Mouse (Mus musculus) layer of hippocampus, adult 18-20 months (tissue): ENCODE results near the gene Olfr196. TPM values are rescaled to one million over a fixed set of nuclear protein-coding genes. Genes with fewer than 3 reads are reported as not detected.
"Not testable (repeated sequence)": the region's sequence is repeated elsewhere in the genome, so short reads cannot be mapped to it uniquely, and the experiment has no call there.

Experiments
- DNase-seq, 2 experiments: peaks; one replicate each; pipeline ENCODE4 v3.0.0; 2022; ENCODE audit warnings: low spot score in 2 of 2
- long read RNA-seq: library from polyadenylated mRNA; stranded (forward); transcript quantifications from one replicate; pipeline ENCODE4 v2.0.0, GENCODE M21; 2021
- total RNA-seq, 2 experiments: library from RNA; stranded (reverse); gene quantifications; 2 replicates each; pipeline ENCODE4 v1.2.3; 2021

Olfr196 gene
- total RNA-seq: not detected
- long read RNA-seq: 0 reads

GRCm38 (mm10) chr16:59170354-59170753 lies at the start of gene Olfr196:
Gene Olfr196 (minus strand): TSS chr16:59170454.
- no peak for DNase-seq

GRCm38 (mm10) chr16:59219667-59220066 lies 49.4 kb upstream of the Olfr196 start, which contains the start of gene Olfr199:
Gene Olfr199 (minus strand): TSS chr16:59219767.
- not testable (repeated sequence) for DNase-seq

DNA sequence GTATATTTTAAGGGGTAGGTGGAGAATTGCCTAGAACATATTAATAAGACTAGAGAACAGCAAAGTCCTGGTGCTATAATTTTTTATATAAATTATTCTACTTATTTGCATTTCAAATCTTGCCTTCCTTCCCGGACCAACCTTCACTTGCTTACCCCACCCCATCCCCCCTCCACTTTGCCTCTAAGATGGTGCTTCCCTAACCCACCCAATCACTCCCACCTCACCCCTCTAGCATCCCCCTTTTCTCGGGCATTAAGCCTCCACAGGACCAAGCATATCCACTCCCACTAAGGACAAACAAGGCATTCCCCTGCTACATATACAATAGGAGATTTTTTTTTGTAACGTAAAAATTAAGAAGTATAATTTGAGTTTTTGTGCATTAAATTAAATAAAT lies 47.6 kb upstream of the Olfr196 start:
- not testable (repeated sequence) for DNase-seq

- DNase-seq: not testable (repeated sequence)
These were observed 33.2 kb upstream of the Olfr196 start, which contains the start of gene Olfr198 for GRCm38 (mm10) chr16:59203433-59203832. Gene Olfr198 (minus strand): TSS chr16:59203533.

DNA sequence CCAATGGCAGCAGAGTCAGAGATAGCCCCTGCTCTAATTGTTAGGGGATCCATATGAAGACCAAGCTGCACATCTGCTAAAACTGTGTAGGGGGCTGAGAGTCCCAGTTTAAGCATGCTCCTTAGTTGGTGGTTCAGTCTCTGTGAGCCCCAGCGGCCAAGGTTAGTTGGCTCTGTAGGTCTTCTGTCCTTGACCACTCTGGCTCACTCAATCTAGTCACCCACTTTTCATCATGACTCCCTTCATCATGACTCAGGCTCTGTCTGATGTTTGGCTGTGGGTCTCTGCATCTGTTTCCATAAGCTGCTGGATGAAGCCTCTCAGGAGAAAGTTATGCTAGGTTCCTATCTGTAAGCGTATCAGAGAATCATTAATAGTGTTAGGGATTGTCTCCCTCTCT lies 18.3 kb downstream of the Olfr196 start:
- DNase-seq: no peak

DNA sequence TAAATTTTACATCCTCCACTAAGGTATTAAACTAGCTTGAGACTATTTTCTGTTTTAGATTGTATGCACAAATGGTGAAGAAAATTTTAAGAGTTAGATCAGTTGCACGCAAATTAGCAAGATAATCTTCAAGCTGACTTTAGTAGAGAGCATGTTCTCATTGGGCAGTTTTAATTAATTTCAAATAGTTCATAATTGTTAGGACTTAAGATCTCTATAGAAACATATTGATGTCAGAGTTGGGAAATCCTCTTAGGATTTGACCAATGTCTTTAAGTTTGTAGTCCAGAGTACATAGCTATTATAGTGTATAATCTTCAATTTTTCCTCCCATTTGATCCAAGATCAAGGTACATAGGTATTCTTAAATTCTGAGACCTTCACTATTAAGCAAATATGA lies 23.5 kb downstream of the Olfr196 start, which contains the start of gene Olfr195:
TSS of gene Olfr195 (plus strand) at position 301 of the 400 bp plus-strand sequence.
- no peak for DNase-seq

- no peak for DNase-seq
These were observed 29.1 kb downstream of the Olfr196 start for GRCm38 (mm10) chr16:59141105-59141504.

DNA sequence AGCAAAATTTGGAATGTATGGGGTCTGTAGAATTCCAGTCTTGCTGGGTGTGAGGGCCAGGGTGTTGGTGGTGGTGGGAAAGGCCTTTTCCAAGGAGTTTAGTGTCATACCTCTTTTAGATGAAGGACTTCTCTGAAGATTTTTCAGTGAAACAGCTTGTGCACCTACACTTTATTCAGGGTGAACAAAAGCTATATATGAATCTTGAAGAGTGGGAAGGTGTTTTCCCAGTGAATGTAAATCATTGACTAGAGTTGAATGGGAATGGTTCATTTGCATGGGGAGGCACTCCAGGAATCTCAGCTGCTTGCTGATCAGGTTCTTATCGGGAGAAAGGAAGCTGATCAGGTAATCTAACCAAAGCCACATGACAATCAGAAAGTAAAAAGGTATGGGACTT lies 39.5 kb downstream of the Olfr196 start:
- no peak for DNase-seq

DNA sequence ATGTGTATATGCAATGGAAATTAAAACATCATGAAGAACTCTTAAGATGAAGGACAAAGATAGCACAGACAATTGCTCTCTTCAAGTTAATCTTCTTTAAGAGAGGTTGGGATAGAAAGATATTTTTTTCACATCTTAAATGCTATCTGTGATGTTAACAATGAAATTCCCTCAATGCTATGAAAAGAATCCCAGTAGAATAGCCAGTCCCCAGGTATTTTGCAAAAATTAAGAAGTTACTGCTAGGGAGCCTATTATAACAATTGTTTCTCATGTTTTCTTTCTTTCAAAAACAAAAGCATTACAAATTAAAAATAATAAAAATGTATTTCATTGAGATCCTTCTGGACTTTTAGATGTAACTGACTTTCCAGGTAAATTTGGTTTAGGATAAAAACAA lies 49.3 kb downstream of the Olfr196 start, which contains the start of gene Olfr194:
TSS of gene Olfr194 (minus strand) at position 101 of the 400 bp plus-strand sequence.
- no peak for DNase-seq

Other genes starting within 250 kb of the Olfr196 start
- not detected for gene Olfr181, start 241.7 kb downstream of the Olfr196 start, total RNA-seq
- not detected for gene Olfr180, start 241.1 kb downstream of the Olfr196 start, total RNA-seq
- gene Olfr183, start 175.1 kb downstream of the Olfr196 start, total RNA-seq: not detected
- not detected for gene Olfr186, start 140.2 kb downstream of the Olfr196 start, total RNA-seq
- gene Olfr187, start 130.7 kb downstream of the Olfr196 start, total RNA-seq: not detected
- gene Olfr190, start 92.4 kb downstream of the Olfr196 start, total RNA-seq: not detected
- gene Olfr191, start 80.6 kb downstream of the Olfr196 start, total RNA-seq: not detected
- not detected for gene Olfr193, start 58.6 kb downstream of the Olfr196 start, total RNA-seq
- not detected for gene Olfr194, start 49.4 kb downstream of the Olfr196 start, total RNA-seq
- not detected for gene Olfr195, start 23.4 kb downstream of the Olfr196 start, total RNA-seq
- gene Olfr198, start 33.1 kb upstream of the Olfr196 start, total RNA-seq: not detected
- not detected for gene Olfr199, start 49.3 kb upstream of the Olfr196 start, total RNA-seq
- not detected for gene Olfr201, start 102.2 kb upstream of the Olfr196 start, total RNA-seq
- gene Olfr202, start 116.3 kb upstream of the Olfr196 start, total RNA-seq: not detected
- not detected for gene Olfr203, start 128.4 kb upstream of the Olfr196 start, total RNA-seq
- not detected for gene Olfr204, start 147.8 kb upstream of the Olfr196 start, total RNA-seq
- not detected for gene Olfr205, start 160.7 kb upstream of the Olfr196 start, total RNA-seq
- gene Olfr206, start 178.8 kb upstream of the Olfr196 start, total RNA-seq: not detected
- not detected for gene Olfr209, start 193.5 kb upstream of the Olfr196 start, total RNA-seq
- gene Gabrr3, start 236.9 kb upstream of the Olfr196 start, total RNA-seq: under 1 TPM in 1 of 2 experiments, not detected in 1; 0.15 TPM